Mouse (Mus musculus) embryonic facial prominence, embryonic 11.5 days (tissue): ENCODE results near the gene Olfr323. TPM values are rescaled to one million over a fixed set of nuclear protein-coding genes. Genes with fewer than 3 reads are reported as not detected.

Experiments
- ATAC-seq: fragments of 200-750 bp; cut with Nextera tagmentation; replicated peaks from 2 replicates; pipeline ENCODE4 v1.8.0; 2017; ENCODE audit warnings: low read depth; ENCODE audit not compliant: insufficient number of reproducible peaks, low FRiP score, low TSS enrichment
- DNase-seq: peaks from one replicate; pipeline ENCODE4 v3.0.0-alpha.2; 2015; ENCODE audit warnings: low spot score
- H3K27ac ChIP-seq: fragments of 300-500 bp; sonication (generic); replicated peaks from 2 replicates; pipeline ENCODE4 v1.5.1; 2014; ENCODE audit warnings: mild to moderate bottlenecking, low read depth, low read length, control low read depth
- H3K27me3 ChIP-seq: fragments of 300-500 bp; sonication (generic); 2 replicates; pipeline ENCODE4 v1.6.1; 2014; ENCODE audit warnings: mild to moderate bottlenecking, low read length, moderate library complexity, mixed read lengths; ENCODE audit not compliant: control insufficient read depth, insufficient read depth
- H3K36me3 ChIP-seq: fragments of 300-500 bp; sonication (generic); replicated peaks from 2 replicates; pipeline ENCODE4 v1.6.1; 2014; ENCODE audit warnings: low read depth, mild to moderate bottlenecking, low read length, moderate library complexity, mixed read lengths; ENCODE audit not compliant: control insufficient read depth, insufficient read depth
- H3K4me1 ChIP-seq: fragments of 300-500 bp; sonication (generic); 2 replicates; pipeline ENCODE4 v1.6.1; 2014; ENCODE audit warnings: low read length, mixed read lengths; ENCODE audit not compliant: control insufficient read depth, insufficient read depth
- H3K4me2 ChIP-seq: fragments of 300-500 bp; sonication (generic); 2 replicates; pipeline ENCODE4 v1.6.1; 2014; ENCODE audit warnings: low read depth, mild to moderate bottlenecking, control low read depth, low read length, moderate library complexity
- H3K4me3 ChIP-seq: fragments of 300-500 bp; sonication (generic); 2 replicates; pipeline ENCODE4 v1.5.1; 2014; ENCODE audit warnings: low read depth, low read length, control low read depth
- H3K9ac ChIP-seq: fragments of 300-500 bp; sonication (generic); replicated peaks from 2 replicates; pipeline ENCODE4 v1.6.1; 2014; ENCODE audit warnings: mild to moderate bottlenecking, control low read depth, low read length
- H3K9me3 ChIP-seq: fragments of 300-500 bp; sonication (generic); replicated peaks from 2 replicates; pipeline ENCODE4 v1.6.1; 2016; ENCODE audit warnings: mild to moderate bottlenecking, low read length, inconsistent platforms, mixed read lengths; ENCODE audit not compliant: control insufficient read depth
- WGBS: fragments of 180-500 bp; shearing (Covaris S2); extraction: QIAGEN DNeasy Blood & Tissue Kit; methylation state at CpG from one replicate; pipeline ENCODE4 v1.1.7; 2014; 5-methylcytosine and 5-hydroxymethylcytosine counted together
- polyA plus RNA-seq: library from polyadenylated mRNA; unstranded; fragments of >200 nt; fragmentation: Nextera tagmentation; extraction: Ambion mirVana; gene quantifications from 2 replicates; pipeline ENCODE4 v1.2.1, GENCODE M21; 2014

The Olfr323 gene
- not detected in 2 replicates for polyA plus RNA-seq

DNA sequence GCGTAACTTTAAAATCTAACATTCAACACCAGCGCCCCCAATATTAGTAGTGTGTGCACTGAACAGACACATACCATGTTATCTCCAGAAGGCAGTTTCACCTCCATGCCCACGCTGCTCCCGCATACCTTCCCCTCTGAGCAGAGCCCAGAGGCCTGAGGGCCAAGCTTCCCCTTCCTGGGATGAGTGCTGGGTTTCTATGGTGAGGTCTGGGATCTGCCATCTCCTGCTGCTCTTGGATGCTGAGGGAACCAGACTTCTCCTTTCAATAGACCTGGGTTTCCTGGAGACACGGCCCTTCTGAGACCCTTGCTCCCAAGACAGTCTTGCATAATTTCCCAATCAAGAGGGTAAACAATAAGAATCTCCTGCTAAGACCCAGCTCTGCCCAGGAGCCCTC lies at the start of gene Olfr323:
Olfr323 (minus strand) TSS at position 101 of the 400 bp plus-strand sequence.
- DNase-seq (no peak), ATAC-seq (no peak)
- 85% methylated on average over 5 of the region's 5 CpGs for WGBS

DNA sequence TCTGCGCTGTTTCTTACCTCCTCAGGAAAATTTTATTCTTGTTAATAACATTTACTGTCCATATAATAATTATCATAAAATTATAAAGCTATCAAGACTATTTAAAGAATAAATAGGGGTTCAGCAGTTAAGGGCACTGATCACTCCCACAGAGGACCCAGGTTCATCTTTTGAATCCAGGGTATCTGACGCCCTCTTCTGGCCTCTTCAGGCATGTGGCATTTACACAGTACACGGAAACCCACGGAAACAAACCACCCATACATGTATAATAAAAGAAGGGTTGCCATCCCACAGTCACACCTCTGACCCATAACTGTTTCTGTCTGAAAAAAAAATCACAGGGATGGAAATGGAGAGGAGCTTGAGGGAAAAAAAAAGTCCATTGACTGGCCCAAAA lies 41.5 kb upstream of the Olfr323 start:
- H3K36me3 ChIP-seq, result no peaks in the 10 kb centered on the region
- H3K4me1 ChIP-seq, result no peaks in the 10 kb centered on the region
- ATAC-seq (no peak), DNase-seq (no peak)
- no peaks in the 10 kb centered on the region for H3K27me3 ChIP-seq
- 61% methylated on average over 4 of the region's 4 CpGs for WGBS
- no peaks in the 10 kb centered on the region for H3K9me3 ChIP-seq
- no peak overlapping the region for H3K4me3 ChIP-seq
- no peak overlapping the region for H3K9ac ChIP-seq
- no peak overlapping the region for H3K27ac ChIP-seq
- no peak overlapping the region for H3K4me2 ChIP-seq

More for the DNA sequence above, at the start of gene Olfr323:
- Histone ChIP-seq H3K36me3 (no peaks in the 10 kb centered on the region), H3K9ac (no peak within 1 kb of the TSS), H3K4me1 (no peaks in the 10 kb centered on the region), H3K27me3 (no peaks in the 10 kb centered on the region), H3K4me3 (no peak within 1 kb of the TSS), H3K27ac (no peak within 1 kb of the TSS), H3K9me3 (no peaks in the 10 kb centered on the region), H3K4me2 (no peak within 1 kb of the TSS)

DNA sequence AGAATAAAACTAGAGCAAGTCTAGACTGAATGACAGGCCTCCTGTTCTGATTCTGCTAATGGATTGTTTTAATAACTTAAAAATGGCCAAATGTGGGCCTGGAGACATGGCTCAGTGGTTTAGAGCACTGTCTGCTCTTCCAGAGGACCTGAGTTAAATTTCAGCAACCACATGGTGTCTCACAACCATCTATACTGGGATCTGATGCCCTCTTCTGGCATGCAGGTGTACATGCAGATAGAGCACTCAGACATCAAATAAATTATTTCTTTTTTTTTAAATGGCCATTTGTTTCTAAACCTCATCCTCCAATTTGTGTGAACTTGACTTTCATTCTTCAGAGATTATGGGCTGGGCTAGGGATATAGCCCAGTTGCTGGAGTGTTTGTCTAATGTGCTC lies 39.0 kb upstream of the Olfr323 start:
- no peak overlapping the region for H3K4me2 ChIP-seq
- no peak for DNase-seq
- no peak overlapping the region for H3K27ac ChIP-seq
- H3K9me3 ChIP-seq, result no peaks in the 10 kb centered on the region
- no peak overlapping the region for H3K4me3 ChIP-seq
- no peaks in the 10 kb centered on the region for H3K36me3 ChIP-seq
- H3K9ac ChIP-seq, result no peak overlapping the region
- ATAC-seq, result no peak
- H3K4me1 ChIP-seq, result no peaks in the 10 kb centered on the region
- no peaks in the 10 kb centered on the region for H3K27me3 ChIP-seq

DNA sequence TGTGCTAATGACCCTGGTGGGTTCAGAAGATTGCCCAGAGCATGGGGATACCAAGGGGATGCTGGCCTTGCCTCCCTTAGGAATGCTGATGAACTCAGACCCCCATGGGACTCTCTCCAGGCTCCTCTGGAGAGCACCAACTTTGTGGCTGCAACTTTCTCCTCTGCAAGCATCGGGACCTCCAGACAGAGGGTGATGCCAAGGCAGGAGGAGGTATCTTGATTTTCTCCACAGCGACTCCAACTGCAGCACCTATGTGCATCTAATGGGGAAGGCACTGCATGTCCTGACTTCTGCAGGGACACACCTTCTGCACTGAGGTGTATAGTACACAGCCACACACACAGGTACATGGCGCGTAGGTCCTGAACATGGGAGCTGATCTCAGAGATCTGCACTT lies 28.3 kb upstream of the Olfr323 start, which contains the start of gene Olfr322:
Olfr322 (plus strand) TSS at position 187 of the 400 bp plus-strand sequence.
- no peak within 1 kb of the TSS for H3K4me2 ChIP-seq
- no peak within 1 kb of the TSS for H3K9ac ChIP-seq
- no peaks in the 10 kb centered on the region for H3K36me3 ChIP-seq
- H3K4me3 ChIP-seq, result no peak within 1 kb of the TSS
- DNase-seq (no peak), ATAC-seq (no peak)
- H3K4me1 ChIP-seq, result no peaks in the 10 kb centered on the region
- H3K27ac ChIP-seq, result no peak within 1 kb of the TSS
- no peaks in the 10 kb centered on the region for H3K9me3 ChIP-seq
- WGBS, result 85% methylated on average over 4 of the region's 4 CpGs
- no peaks in the 10 kb centered on the region for H3K27me3 ChIP-seq

DNA sequence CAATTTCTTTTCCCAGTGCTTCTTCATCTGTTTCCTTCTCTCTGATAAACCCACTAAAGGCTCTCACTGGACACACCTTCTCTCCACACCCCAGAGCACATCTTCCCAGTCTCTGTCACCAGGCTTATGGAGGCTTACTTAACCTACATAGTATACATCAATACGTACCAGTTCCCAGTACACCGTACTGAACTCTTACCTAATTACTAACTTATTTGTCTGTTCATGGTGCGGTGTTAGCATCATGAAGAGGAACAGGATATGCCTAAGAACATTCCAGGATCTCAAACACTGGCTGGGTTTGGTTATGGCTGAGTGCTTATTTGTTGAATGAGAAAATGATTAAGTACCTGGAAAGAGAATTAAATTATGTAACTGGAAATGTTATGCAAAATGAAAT lies 24.9 kb upstream of the Olfr323 start:
- ATAC-seq (no peak), DNase-seq (no peak)
- H3K4me3 ChIP-seq, result no peak overlapping the region
- no peak overlapping the region for H3K4me2 ChIP-seq
- no peak overlapping the region for H3K27ac ChIP-seq
- no peaks in the 10 kb centered on the region for H3K9me3 ChIP-seq
- WGBS, result 88% methylated on average over 3 of the region's 3 CpGs
- no peaks in the 10 kb centered on the region for H3K36me3 ChIP-seq
- H3K9ac ChIP-seq, result no peak overlapping the region
- H3K4me1 ChIP-seq, result no peaks in the 10 kb centered on the region
- H3K27me3 ChIP-seq, result no peaks in the 10 kb centered on the region

DNA sequence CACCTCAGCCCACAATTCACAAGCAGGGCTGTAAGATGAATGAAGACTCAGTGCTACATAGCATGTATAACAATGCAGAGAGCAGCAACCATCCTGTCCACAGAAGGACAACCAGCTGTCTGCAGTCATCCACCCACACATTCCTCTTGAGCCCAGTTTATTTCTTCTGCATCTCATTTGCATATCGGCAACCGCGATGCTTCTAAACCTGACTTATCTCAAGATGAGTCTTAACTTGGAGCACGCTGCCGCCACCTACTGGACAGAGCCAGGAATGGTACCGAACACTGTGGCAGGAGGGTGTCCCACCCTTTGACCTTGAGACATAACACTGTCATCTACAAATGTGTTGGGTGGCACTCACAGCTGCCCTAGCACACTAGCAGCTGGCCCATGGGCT lies 13.0 kb upstream of the Olfr323 start:
- peak; percentile 58 for DNase-seq
- no peaks in the 10 kb centered on the region for H3K9me3 ChIP-seq

DNA sequence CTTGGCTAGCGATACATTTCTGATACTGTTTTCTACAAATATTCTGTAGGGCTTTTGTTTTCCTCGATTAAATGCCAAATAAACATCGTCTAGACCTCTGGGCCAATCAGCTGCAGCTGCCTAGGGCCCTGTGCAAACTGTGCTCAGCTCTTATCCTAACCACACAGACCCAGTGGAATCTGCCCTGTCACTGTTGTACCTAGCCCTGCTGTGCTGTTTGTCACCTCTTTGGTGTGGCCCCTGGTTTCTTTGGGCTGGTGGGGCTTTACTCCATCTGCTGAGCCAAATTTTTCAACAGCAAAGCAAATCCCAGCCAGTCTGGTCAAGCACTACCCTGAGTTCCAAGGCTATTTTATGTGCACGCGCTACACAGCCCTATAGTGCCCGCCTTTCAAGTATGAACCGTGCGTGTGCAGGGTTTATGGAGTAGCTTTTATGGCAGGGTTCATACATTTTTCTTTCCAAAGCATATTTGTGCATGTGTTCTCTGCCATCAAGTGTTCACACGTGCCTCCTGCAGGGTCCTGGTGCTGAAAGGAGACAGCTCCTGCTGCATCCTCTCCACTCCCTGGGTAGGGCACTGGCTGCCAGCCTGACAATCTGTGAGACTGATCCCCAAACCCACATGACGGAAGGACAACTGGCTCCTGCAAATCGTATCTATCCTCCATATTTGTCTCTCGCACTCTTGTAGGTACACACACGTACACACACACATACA lies 11.5 kb upstream of the Olfr323 start:
- H3K27me3 ChIP-seq, result no peaks in the 10 kb centered on the region; the same call in 1 of the 2 replicates

More for the DNA sequence above, 13.0 kb upstream of the Olfr323 start:
- Histone ChIP-seq H3K4me2 (no peak overlapping the region), H3K4me3 (no peak overlapping the region), H3K9ac (no peak overlapping the region), H3K27ac (no peak overlapping the region), H3K4me1 (no peaks in the 10 kb centered on the region), H3K36me3 (no peaks in the 10 kb centered on the region), H3K27me3 (no peaks in the 10 kb centered on the region; the same call in 1 of the 2 replicates)
- 35% methylated on average over 6 of the region's 6 CpGs for WGBS
- no peak for ATAC-seq

DNA sequence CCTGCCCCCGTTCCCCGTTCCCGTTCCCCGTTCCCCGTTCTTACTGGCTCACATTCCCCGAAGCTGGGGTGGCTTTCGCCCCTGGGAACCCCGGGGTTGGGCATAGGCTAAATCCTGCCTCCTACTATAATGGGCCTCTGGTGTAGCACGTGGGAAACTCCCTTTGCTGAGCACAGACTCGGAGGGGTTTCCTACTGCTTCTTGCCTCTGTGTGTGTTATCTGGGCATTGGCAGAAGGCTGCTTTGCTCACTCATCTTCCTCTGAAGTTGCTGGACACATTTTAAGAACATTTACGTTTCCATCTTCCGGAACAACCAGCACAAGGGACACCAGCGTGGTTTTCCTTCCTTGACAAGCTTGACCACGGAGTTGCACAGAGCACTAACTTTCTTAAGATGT lies 10.8 kb upstream of the Olfr323 start:
- ATAC-seq (no peak), DNase-seq (no peak)
- WGBS, result 28% methylated on average over 14 of the region's 14 CpGs
- Histone ChIP-seq H3K27me3 (no peaks in the 10 kb centered on the region; the same call in 1 of the 2 replicates), H3K4me3 (peak overlapping the region; percentile 31; the same call in 1 of the 2 replicates), H3K4me1 (no peaks in the 10 kb centered on the region), H3K9me3 (no peaks in the 10 kb centered on the region), H3K9ac (no peak overlapping the region), H3K4me2 (no peak overlapping the region), H3K36me3 (no peaks in the 10 kb centered on the region), H3K27ac (no peak overlapping the region)

More for the DNA sequence above, 11.5 kb upstream of the Olfr323 start:
- H3K36me3 ChIP-seq, result no peaks in the 10 kb centered on the region
- H3K4me1 ChIP-seq, result no peaks in the 10 kb centered on the region
- H3K27ac ChIP-seq, result no peak overlapping the region
- WGBS, result 83% methylated on average over 13 of the region's 13 CpGs
- no peak overlapping the region for H3K4me2 ChIP-seq
- no peaks in the 10 kb centered on the region for H3K9me3 ChIP-seq
- DNase-seq, result no peak
- no peak overlapping the region for H3K4me3 ChIP-seq
- ATAC-seq, result no peak
- no peak overlapping the region for H3K9ac ChIP-seq
